Mouse (Mus musculus) forebrain, embryonic 12.5 days (tissue): ENCODE measurements at regions not wholly inside any gene's neighbourhood (a gene's known extent, or its start where the extent isn't known, plus 50 kb on each side); places are given as distances from the start of the nearest gene placed in this dataset.

Experiments used
- ATAC-seq: fragments of 200-750 bp; cut with Nextera tagmentation; 2 replicates; pipeline ENCODE4 v1.8.0; 2017; ENCODE audit warnings: moderate TSS enrichment; ENCODE audit not compliant: low FRiP score
- H3K27ac ChIP-seq: fragments of 300-500 bp; sonication (generic); 2 replicates; pipeline ENCODE4 v1.5.1; 2016; ENCODE audit warnings: mild to moderate bottlenecking
- H3K27me3 ChIP-seq: fragments of 300-500 bp; sonication (generic); 2 replicates; pipeline ENCODE4 v1.6.1; 2016; ENCODE audit warnings: mild to moderate bottlenecking
- H3K36me3 ChIP-seq: fragments of 300-500 bp; sonication (generic); replicated peaks from 2 replicates; pipeline ENCODE4 v1.6.1; 2016; ENCODE audit warnings: mild to moderate bottlenecking
- H3K4me1 ChIP-seq: fragments of 300-500 bp; sonication (generic); 2 replicates; pipeline ENCODE4 v1.6.1; 2016
- H3K4me2 ChIP-seq: fragments of 300-500 bp; sonication (generic); 2 replicates; pipeline ENCODE4 v1.6.1; 2016; ENCODE audit warnings: mild to moderate bottlenecking, moderate library complexity
- H3K4me3 ChIP-seq: fragments of 300-500 bp; sonication (generic); replicated peaks from 2 replicates; pipeline ENCODE4 v1.5.1; 2016; ENCODE audit warnings: mild to moderate bottlenecking
- H3K9ac ChIP-seq: fragments of 300-500 bp; sonication (generic); 2 replicates; pipeline ENCODE4 v1.6.1; 2016; ENCODE audit warnings: mild to moderate bottlenecking
- H3K9me3 ChIP-seq: fragments of 300-500 bp; sonication (generic); 2 replicates; pipeline ENCODE4 v1.6.1; 2016
- WGBS: fragments of 180-500 bp; shearing (Covaris S2); methylation state at CpG from one replicate; pipeline ENCODE4 v1.1.7; 2016; 5-methylcytosine and 5-hydroxymethylcytosine counted together

DNA sequence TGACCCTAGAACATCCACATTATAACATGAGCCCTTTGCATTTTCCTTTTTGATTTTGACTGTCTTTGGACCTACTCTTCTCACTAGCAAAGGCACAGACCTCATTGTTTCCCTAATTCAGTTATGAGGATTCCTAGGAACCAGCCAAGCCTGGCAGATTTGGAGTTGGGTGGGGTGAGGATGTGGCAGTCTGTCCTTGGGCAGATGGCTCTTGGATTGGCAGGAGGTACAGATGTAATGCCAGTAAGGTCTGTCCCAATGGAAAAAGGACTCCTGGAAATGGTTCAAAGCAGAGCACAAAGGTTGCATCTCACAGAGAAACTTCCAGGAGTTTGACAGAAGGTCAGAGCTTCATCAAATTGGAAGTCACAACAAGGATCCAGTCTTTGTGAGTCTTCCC is 121.2 kb downstream of the Ttc32 start:
- Histone ChIP-seq H3K9ac (no peak overlapping the region), H3K4me2 (no peak overlapping the region), H3K27me3 (no peaks in the 10 kb centered on the region), H3K27ac (no peak overlapping the region), H3K9me3 (no peaks in the 10 kb centered on the region), H3K4me3 (no peak overlapping the region), H3K4me1 (no peaks in the 10 kb centered on the region), H3K36me3 (no peaks in the 10 kb centered on the region)
- no peak for ATAC-seq

DNA sequence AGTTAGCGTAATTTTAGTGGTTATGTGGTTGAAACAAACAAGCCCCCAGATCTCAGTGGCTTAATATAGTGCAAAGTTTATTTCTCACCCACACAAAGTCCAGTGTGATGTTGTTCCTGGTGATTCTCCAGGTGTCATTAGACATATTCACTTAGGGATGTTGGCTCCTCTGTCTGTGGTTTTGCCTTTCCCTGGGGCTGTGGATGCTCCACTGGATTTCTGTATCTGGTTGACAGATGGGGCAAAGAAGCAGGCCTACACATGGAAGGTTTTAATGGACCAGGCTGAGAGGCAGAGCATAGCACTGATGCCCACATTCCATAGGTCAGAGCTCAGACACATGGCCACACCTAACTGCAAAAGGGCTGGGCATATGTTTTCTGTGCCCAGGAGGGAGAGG is 121.6 kb downstream of the Ttc32 start:
- 78% methylated on average over 1 of the region's 1 CpGs for WGBS
- Histone ChIP-seq H3K4me2 (no peak overlapping the region), H3K27ac (no peak overlapping the region), H3K9me3 (no peaks in the 10 kb centered on the region), H3K27me3 (no peaks in the 10 kb centered on the region), H3K36me3 (no peaks in the 10 kb centered on the region), H3K4me3 (no peak overlapping the region), H3K9ac (no peak overlapping the region), H3K4me1 (no peaks in the 10 kb centered on the region)
- no peak for ATAC-seq

DNA sequence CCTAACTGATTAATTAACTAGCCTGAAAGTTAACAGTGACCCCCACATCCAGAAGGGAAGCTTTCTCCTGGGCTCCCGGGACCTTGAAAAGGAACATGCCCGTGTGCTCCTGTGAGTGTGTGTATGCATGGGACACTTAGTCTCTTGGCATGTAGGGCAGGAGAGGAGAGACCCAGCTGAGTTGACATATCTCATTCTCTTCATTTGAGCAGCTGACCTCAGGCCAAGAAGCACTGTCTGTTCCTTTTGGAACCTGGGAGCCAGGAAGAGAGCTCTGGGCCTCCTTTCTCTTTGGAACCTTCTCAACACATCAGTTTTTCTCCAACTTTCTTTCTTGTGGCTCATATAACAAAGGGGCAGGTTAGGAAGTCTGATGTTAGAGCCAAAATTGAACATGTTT is 124.7 kb downstream of the Ttc32 start:
- 93% methylated on average over 2 of the region's 2 CpGs for WGBS
- Histone ChIP-seq H3K9ac (no peak overlapping the region), H3K27ac (no peak overlapping the region), H3K4me1 (no peaks in the 10 kb centered on the region), H3K4me2 (no peak overlapping the region), H3K27me3 (no peaks in the 10 kb centered on the region), H3K9me3 (no peaks in the 10 kb centered on the region), H3K4me3 (no peak overlapping the region), H3K36me3 (no peaks in the 10 kb centered on the region)
- ATAC-seq: no peak

DNA sequence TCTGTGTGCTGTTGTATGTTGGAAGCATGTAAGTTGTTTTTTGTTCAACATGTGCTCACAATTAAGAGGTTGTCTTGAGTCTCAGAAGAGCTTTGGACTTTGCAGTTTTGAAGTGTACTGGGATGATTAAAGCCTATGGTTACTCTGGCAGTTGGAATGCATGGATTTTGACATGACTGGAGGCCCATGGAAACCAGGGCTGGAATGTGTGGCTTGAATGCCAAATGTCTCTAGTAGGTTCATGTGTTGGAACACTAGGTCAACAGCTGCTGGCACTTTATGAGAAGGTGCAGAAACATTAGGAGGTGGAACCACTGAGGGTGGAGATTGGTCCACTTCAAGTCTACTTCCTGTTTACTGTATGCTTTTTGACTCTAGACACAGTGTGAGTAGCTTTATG is 127.0 kb downstream of the Ttc32 start:
- Histone ChIP-seq H3K27me3 (no peaks in the 10 kb centered on the region), H3K4me3 (no peak overlapping the region), H3K4me1 (no peaks in the 10 kb centered on the region), H3K4me2 (no peak overlapping the region), H3K27ac (no peak overlapping the region), H3K36me3 (no peaks in the 10 kb centered on the region), H3K9ac (no peak overlapping the region), H3K9me3 (no peaks in the 10 kb centered on the region)
- no peak for ATAC-seq

DNA sequence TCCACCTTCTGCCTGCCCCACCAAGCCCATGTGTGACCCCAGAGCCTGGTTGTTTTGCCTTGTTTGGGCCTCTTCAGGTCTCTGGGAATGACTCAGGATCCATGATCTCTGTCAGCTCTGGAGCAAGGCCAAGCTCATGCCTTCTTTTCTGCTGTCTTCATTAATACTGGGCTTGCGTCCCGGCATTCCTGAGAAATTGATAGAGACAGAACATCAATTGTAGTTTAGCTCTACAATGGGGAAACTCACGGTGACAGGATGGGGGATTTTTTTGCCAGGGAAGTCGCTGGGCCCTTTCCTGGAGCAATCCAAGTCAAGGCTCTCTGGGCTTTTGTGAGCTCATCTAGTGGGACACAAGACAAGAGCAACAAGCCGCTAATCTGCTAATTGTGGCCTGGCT is 129.0 kb downstream of the Ttc32 start:
- H3K9ac ChIP-seq: no peak overlapping the region
- H3K4me2 ChIP-seq: no peak overlapping the region
- 85% methylated on average over 5 of the region's 5 CpGs for WGBS
- H3K4me1 ChIP-seq: no peaks in the 10 kb centered on the region
- no peaks in the 10 kb centered on the region for H3K9me3 ChIP-seq
- no peaks in the 10 kb centered on the region for H3K27me3 ChIP-seq
- ATAC-seq: no peak
- H3K36me3 ChIP-seq: no peaks in the 10 kb centered on the region
- H3K27ac ChIP-seq: no peak overlapping the region
- H3K4me3 ChIP-seq: no peak overlapping the region

DNA sequence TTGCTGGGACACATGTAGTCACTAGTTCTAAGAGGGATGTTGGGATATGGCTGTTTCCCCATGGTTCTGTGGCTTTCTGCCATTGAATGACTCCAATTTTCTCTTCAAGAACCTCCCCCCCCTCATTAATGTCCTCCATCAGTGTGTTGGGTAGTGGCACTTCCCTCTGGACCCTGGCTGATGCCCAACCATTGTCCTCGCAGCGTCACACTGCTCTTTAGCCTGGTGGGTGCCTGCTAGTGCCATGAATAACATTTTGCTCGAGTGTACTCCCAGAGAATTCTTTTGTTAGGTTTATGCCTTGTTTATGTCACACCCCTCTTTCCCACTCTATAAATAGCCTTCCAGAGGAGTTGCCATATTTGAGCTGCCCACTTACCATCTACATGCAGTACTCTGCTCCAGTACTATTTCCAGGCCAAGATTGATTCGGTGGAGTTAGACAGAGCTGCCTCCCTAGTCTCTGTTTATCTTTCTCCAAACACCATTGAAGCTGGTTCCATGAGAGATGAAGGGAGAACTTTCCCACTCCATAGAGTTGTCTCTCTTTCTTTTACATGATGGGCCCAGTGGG is 135.7 kb downstream of the Ttc32 start:
- Histone ChIP-seq H3K27ac (no peak overlapping the region), H3K4me3 (no peak overlapping the region), H3K9ac (no peak overlapping the region), H3K36me3 (no peaks in the 10 kb centered on the region), H3K4me2 (no peak overlapping the region), H3K9me3 (no peaks in the 10 kb centered on the region), H3K4me1 (no peaks in the 10 kb centered on the region), H3K27me3 (no peaks in the 10 kb centered on the region)
- ATAC-seq: no peak
- 72% methylated on average over 4 of the region's 4 CpGs for WGBS

DNA sequence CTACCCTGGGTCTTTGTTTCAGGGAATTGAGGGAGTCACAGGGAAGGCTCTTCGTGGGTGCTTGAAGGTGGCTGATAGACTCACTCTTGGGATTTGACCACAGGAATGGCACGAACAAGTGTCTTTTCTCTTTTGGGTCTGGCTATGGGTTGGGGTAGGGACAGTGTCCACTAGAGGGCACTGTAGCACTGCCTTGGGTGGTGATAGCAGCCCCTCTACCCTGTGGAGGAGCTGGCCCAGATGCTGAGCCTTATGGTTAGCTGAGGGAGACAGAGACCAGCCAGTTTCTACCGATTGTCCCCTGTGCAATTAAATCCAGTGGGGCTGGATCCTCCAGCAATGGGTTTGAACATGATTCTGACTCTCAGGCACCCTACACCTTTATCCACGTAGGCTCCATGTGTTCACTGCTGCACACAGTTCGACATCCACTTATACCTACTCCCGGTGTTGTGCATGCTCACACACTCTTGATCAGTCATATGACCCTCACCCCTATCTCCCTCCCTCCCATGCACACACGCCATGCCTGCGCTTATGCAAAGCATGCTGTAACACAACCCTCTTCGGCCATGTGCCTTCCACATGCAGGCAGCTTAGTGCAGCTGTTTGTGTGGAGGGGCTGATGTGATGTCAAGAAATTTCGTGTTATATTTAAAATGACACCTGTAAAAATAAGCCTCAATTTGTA is 136.6 kb downstream of the Ttc32 start:
- no peak overlapping the region for H3K4me2 ChIP-seq
- H3K9me3 ChIP-seq: no peaks in the 10 kb centered on the region
- no peaks in the 10 kb centered on the region for H3K4me1 ChIP-seq
- no peak overlapping the region for H3K9ac ChIP-seq
- no peaks in the 10 kb centered on the region for H3K36me3 ChIP-seq
- peak; percentile 94 for ATAC-seq
- H3K4me3 ChIP-seq: no peak overlapping the region
- WGBS: 55% methylated on average over 10 of the region's 10 CpGs
- H3K27ac ChIP-seq: no peak overlapping the region
- H3K27me3 ChIP-seq: no peaks in the 10 kb centered on the region

DNA sequence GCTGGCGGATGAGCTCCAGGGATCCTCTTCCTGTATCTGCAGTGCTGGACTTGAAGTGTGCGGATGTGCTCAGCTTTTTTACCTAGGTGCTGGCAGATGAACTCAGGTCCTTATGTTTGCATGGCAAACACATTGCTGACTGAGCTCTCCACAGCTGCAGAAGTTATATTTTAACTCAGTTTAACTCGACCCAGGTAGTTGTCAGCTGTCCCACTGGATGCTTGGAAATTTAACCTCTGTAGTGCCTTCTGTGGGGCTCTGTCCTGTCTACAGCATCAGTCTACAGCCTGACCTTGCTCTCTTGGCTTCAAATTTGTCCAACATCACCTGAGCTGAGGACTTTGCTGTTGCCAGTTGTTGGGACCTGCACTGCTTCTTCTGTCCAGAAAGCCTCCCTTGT is 139.2 kb downstream of the Ttc32 start:
- no peaks in the 10 kb centered on the region for H3K9me3 ChIP-seq
- no peak overlapping the region for H3K4me3 ChIP-seq
- H3K36me3 ChIP-seq: no peaks in the 10 kb centered on the region
- H3K4me2 ChIP-seq: no peak overlapping the region
- no peaks in the 10 kb centered on the region for H3K4me1 ChIP-seq
- no peak overlapping the region for H3K9ac ChIP-seq
- H3K27ac ChIP-seq: no peak overlapping the region
- no peaks in the 10 kb centered on the region for H3K27me3 ChIP-seq
- no peak for ATAC-seq
- 74% methylated on average over 3 of the region's 3 CpGs for WGBS

DNA sequence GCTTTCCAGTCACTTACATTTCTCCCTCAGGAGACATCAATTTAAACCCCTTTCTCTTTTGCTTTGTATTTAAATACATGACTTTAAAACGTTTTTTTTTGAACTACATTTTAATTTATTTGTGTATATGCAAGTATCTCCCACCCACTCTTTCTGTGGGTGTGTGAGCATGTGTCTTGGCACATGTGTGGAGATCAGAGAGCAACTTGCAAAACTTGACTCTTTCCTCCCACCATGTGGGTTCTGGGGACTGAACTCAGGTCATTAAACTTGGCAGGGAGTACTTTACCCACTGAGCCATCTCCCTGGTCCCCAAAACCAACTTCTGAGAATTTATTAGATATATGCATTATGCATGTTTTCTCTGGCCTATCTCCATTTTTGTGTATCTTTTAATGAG is 143.9 kb downstream of the Ttc32 start:
- 26% methylated on average over 1 of the region's 1 CpGs for WGBS
- no peak for ATAC-seq
- Histone ChIP-seq H3K4me3 (no peak overlapping the region), H3K9ac (no peak overlapping the region), H3K36me3 (no peaks in the 10 kb centered on the region), H3K9me3 (no peaks in the 10 kb centered on the region), H3K27ac (no peak overlapping the region), H3K4me2 (no peak overlapping the region), H3K4me1 (no peaks in the 10 kb centered on the region), H3K27me3 (no peaks in the 10 kb centered on the region)

DNA sequence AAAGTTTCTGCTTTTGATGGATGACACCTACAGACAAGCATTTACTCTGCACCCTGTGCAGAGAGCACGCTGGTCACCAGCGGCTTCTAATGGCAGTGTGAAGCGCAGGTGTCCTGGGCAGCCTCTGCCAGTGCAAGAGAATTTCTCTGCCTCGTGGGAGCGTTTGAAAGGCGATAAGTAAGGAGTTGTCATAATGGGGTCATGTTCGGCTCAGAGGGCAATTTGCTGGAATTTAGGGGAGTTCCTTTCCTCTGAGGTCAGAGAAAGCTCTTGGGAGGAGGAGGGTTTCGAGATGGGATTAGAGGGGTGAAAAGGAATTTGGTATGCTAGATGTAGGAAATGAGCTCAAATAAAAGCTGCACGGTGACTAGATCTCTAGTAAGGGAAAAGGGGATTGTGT is 144.5 kb downstream of the Ttc32 start:
- no peak overlapping the region for H3K9ac ChIP-seq
- ATAC-seq: no peak
- no peaks in the 10 kb centered on the region for H3K27me3 ChIP-seq
- H3K4me1 ChIP-seq: no peaks in the 10 kb centered on the region
- WGBS: 56% methylated on average over 9 of the region's 9 CpGs
- H3K4me2 ChIP-seq: no peak overlapping the region
- no peak overlapping the region for H3K27ac ChIP-seq
- H3K4me3 ChIP-seq: no peak overlapping the region
- no peaks in the 10 kb centered on the region for H3K9me3 ChIP-seq
- H3K36me3 ChIP-seq: no peaks in the 10 kb centered on the region

DNA sequence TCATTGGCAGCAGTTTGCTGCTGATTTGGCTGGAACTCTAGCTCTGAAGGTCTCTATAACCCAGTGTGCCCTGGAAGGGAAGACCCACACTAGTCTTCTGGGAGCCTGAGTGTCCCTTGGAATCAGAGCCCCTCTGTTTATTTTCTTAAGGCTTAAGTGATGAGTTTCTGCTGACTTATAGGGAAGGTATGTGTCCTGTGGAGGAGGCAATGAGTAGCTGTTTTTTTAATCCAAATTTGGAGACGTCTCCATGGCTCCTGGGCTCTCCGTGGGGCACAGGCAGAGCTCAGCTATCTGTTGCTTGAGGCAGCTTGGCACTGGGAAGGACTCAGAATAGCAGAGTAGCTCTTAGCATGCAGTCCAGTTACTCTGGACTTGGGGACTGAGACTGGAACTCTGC is 146.4 kb downstream of the Ttc32 start:
- no peak overlapping the region for H3K27ac ChIP-seq
- H3K27me3 ChIP-seq: no peaks in the 10 kb centered on the region
- no peak overlapping the region for H3K4me3 ChIP-seq
- H3K4me2 ChIP-seq: no peak overlapping the region
- H3K9me3 ChIP-seq: no peaks in the 10 kb centered on the region
- H3K36me3 ChIP-seq: no peaks in the 10 kb centered on the region
- ATAC-seq: no peak
- no peaks in the 10 kb centered on the region for H3K4me1 ChIP-seq
- WGBS: 87% methylated on average over 2 of the region's 2 CpGs
- no peak overlapping the region for H3K9ac ChIP-seq

DNA sequence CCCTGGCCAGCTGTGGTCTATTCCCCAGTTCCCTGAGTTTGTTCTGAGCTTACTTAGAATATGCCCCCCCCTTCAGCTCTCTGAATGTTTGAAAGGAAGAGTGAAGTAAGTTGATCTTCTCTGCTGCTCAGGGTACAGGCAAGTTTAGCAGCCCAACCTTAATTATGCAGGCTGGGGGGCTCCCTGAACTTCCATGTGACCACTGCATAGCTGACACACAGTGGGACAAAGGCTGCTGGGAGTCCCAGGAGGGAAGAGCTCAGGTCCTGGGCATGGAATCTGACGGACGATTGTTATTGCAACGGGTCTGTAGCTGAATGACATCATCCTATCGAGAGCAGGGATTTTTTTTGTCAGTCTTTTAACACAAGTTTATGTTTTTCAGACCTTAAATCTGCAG is 148.8 kb downstream of the Ttc32 start:
- Histone ChIP-seq H3K4me2 (no peak overlapping the region), H3K27ac (no peak overlapping the region), H3K4me1 (no peaks in the 10 kb centered on the region), H3K9ac (no peak overlapping the region), H3K4me3 (no peak overlapping the region), H3K9me3 (no peaks in the 10 kb centered on the region), H3K27me3 (no peaks in the 10 kb centered on the region), H3K36me3 (no peaks in the 10 kb centered on the region)
- 63% methylated on average over 4 of the region's 4 CpGs for WGBS
- no peak for ATAC-seq

DNA sequence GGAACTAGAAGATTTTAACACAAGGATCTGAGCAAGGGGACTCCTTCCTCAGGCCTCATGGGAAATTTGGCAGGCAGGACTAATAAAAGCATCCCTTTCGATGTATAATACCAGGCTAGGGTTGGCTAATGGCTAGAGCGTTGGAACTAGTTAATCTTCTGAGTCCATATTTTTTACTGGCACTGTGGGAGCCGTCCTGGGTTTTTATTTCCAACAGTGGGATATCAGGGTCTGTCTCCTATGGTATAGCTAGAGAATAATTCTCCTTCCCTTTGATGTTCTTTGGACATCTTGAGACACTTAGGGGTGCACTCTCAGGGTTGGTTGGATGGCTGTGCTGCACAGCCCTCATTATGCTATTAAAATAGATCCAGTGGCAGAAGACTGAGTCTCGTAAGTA is 150.9 kb downstream of the Ttc32 start:
- Histone ChIP-seq H3K36me3 (no peaks in the 10 kb centered on the region), H3K9me3 (no peaks in the 10 kb centered on the region), H3K27ac (no peak overlapping the region), H3K9ac (no peak overlapping the region), H3K27me3 (no peaks in the 10 kb centered on the region), H3K4me2 (no peak overlapping the region), H3K4me1 (no peaks in the 10 kb centered on the region), H3K4me3 (no peak overlapping the region)
- 74% methylated on average over 4 of the region's 4 CpGs for WGBS
- no peak for ATAC-seq
